Mouse (Mus musculus): ENCODE measurements around the gene 2300002M23Rik.

2300002M23Rik gene

GRCm38 (mm10) chr17:35556186-35556765 lies 11.0 kb upstream of the 2300002M23Rik start:
- no peak for DNase-seq (ENCODE audit: low spot score in 2 of 2)

GRCm38 (mm10) chr17:35556812-35557211 lies 10.4 kb upstream of the 2300002M23Rik start:
- DNase-seq (ENCODE audit: low spot score in 2 of 2) = peak in 1 of 2 experiments; percentile 26

GRCm38 (mm10) chr17:35557351-35557750 lies 9.9 kb upstream of the 2300002M23Rik start:
- DNase-seq (ENCODE audit: low spot score in 2 of 2) = no peak

- no peak for DNase-seq (ENCODE audit: low spot score in 2 of 2)
Measured at GRCm38 (mm10) chr17:35558216-35558615, 9.0 kb upstream of the 2300002M23Rik start.

DNA sequence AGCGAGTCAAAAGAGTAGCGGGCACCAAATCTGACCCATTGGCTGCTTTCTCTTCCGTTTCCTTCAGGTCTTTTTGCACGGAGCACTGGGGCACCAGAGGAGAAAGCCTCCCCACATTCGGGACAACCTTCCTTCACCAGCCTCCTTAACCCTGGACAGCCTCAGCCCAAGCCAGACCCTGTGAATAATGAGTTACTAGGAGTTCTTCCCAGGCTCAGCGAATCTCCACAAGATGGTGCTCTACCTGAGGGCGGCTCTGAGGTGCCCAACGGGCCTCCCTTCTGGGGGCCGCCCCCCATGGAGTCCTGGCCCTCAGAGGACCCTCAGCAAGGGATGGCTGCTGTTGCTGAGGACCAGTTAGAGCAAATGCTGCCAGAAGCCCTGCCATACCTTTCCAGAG lies 517 bp downstream of the 2300002M23Rik start:
- no peak for DNase-seq (ENCODE audit: low spot score in 2 of 2)

GRCm38 (mm10) chr17:35569091-35569944 lies 2.1 kb downstream of the 2300002M23Rik start:
- no peak for DNase-seq (ENCODE audit: low spot score in 2 of 2)

- DNase-seq (ENCODE audit: low spot score in 2 of 2) = no peak
Measured at GRCm38 (mm10) chr17:35570836-35571235, 3.6 kb downstream of the 2300002M23Rik start.

GRCm38 (mm10) chr17:35571477-35571876 lies 4.2 kb downstream of the 2300002M23Rik start:
- no peak for DNase-seq (ENCODE audit: low spot score in 2 of 2)

GRCm38 (mm10) chr17:35578211-35578610 lies 11.0 kb downstream of the 2300002M23Rik start:
- peak; percentile 61 to 79 for DNase-seq (ENCODE audit: low spot score in 2 of 2)

DNA sequence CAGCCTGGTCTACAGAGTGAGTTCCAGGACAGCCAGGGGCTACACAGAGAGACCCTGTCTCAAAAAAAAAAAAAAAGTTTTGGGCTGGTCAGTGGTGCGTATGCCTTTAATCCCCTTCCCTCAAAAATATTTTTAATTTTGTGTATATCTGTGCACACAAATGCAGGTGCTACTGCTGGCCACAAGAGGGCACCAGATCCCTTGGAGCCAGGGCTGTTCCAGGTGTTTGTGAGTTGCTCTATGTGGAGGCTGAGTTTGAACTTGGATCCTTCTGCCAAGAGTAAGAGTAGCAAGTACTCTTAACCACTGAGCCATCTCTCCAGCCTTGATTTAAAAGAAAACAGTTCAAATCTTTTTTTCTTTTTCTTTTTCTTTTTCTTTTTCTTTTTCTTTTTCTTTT lies 15.7 kb downstream of the 2300002M23Rik start:
- no peak for DNase-seq (ENCODE audit: low spot score in 2 of 2)

DNA sequence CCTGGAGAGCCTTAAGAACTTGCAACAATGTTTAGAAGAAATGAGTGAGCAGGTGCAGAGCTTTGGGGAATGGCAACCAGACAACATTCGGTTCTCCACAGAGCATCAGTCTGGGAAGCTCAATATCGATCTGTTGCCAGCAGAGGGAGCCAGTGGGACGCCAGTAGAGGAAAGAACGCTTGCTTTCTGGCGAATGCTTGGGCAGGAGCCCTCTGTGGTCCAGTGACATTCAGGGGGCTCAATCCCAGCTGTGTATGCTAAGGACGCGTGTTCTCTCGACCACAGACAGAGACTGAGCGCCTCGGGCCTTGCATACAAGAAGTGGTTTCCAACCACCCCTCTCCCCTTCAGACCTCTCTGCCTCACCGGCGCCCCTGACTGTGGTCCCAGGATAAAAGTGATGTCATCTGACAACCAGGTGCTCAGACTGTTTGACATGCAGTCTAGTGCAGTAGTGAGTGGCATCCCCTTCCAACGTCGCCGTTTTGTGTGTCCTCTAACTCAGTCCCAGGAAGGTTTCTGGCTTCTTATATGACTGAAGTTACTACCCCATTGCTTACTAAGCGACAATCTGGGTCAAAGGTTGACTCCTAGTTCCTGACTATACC lies 17.2 kb downstream of the 2300002M23Rik start:
- peak; percentile 68 to 85 for DNase-seq (ENCODE audit: low spot score in 2 of 2)

GRCm38 (mm10) chr17:35587291-35587690 lies 20.0 kb downstream of the 2300002M23Rik start:
- DNase-seq (ENCODE audit: low spot score in 2 of 2) = no peak

- DNase-seq (ENCODE audit: low spot score in 2 of 2) = no peak
Measured at GRCm38 (mm10) chr17:35588387-35588786, 21.1 kb downstream of the 2300002M23Rik start.

DNA sequence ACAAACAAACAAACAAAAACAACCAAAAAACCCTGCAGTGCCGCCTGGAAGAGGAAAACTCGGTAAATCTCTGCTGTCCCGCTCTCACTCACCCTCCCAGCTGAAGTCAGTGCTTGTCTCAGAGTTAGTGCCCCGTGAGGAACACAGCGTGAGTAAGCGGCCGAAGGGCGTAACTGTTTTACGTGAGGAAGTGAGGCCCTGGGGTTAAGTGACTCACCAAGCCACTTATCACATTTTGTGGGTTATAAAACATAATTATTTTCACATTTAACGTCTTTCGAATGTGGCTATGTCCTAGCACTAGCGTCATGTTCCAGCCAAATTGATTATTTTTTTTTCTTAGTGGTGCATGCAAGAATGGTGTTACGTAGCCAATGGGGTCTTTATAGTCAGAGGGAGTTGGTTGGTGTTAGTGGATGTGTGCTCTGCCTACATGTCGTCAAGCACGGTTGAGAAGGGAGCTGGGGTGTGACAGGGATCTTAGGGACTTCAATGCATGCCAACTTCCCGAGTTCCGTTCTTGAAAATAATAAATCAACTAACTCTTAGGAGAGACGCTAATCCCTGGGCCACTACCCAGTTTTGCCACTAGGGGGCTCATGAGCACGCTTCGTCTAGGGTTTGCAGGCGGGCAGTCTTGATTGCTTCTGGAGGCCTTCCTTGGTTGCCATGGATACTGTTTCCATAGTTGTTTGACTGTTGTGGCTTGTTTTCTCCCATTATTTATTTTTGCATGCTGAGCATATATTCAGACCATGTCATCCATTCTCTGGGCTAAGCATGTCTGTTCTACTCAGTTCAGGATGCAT lies 23.4 kb downstream of the 2300002M23Rik start:
- DNase-seq (ENCODE audit: low spot score in 2 of 2) = peak; percentile 67 to 89

DNA sequence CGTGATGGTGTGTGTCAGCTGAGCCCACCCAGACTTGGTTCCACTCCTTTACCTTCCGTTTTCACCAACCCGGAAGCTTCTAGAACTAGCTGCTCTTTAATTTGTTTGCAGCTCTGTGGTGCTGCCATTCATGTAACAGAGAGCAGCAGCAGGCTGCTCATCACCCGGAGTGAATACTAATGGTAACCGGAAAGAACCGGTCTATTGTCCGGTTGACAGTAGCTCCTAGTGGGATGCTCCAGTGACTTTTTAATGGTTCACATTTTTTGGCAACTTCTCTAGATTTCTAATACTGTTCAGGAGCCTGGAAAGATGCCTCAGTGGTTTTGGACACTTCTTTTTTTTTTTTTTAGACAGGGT lies 23.9 kb downstream of the 2300002M23Rik start:
- DNase-seq (ENCODE audit: low spot score in 2 of 2) = no peak

DNA sequence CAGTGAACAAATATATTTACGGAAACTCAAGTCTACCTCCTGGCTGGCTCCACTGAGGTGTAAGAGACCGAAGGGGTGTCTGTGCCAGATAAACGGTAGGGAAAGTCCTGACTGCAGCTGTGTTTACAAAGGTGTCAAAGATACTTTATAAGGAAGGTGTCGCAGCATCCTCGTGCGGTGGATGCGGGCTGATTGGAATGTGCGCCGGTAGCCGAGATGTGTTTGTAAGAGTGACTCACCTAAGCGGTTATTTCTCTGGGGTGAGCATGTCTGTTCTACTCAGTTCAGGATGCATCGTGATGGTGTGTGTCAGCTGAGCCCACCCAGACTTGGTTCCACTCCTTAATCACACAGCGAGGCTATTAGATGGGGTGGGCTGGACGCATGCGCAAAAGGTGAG lies 24.5 kb downstream of the 2300002M23Rik start:
- no peak for DNase-seq (ENCODE audit: low spot score in 2 of 2)

DNA sequence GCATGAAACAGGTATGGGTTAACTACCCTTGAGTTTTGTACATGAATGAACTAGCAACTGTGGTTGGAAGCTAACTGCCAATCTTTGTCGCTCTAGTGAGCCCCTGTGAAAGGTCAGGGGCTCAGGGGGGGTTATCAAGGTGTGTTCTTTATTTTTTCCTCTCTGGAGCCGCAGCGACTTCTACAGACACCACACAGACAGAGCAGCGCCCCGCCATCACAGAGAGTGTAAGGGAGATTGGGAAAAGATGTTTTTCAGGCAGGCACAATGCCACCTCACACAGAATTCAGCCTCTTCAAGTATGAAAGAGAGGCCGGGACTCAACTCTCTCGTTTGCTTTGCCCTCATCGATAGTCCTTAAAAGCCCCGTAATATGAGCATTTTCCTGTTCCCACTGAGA lies 24.9 kb downstream of the 2300002M23Rik start:
- no peak for DNase-seq (ENCODE audit: low spot score in 2 of 2)

DNA sequence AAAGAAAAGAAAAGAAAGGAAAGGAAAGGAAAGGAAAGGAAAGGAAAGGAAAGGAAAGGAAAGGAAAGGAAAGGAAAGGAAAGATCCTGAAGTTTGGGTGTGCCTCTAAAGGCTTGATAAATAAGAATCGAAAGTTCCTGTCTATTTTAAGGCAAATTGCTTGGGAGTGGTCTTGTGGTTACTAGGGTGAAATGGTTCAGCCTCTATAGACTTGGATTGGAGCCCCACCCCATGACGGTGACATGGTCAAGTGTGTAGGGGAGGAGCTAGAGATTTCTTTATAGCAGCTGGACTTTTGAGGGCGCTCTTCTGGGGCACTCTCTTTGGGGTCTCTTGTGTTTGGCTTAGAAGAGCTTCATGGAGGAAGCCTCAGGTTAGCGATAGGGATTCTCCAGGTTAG lies 26.5 kb downstream of the 2300002M23Rik start:
- DNase-seq (ENCODE audit: low spot score in 2 of 2) = no peak

DNA sequence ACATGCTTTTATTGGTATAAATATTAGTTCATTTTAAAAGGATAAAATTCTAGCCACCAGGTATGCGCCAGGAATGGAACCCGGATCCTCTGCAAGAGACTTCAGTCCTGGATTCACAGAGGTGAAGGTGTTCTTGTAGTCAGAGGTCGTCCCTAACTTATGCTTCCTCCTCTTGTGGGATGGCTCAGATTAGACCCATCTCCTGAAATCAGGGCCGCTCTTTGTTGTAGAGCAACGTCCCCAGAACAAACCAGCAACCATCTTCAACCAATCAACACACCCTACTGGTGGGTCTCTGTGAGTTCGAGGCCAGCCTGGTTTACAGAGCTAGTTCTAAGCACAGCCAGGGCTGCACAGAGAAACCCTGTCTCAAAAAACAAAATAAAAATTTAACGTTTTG lies 27.2 kb downstream of the 2300002M23Rik start:
- no peak for DNase-seq (ENCODE audit: low spot score in 2 of 2)

DNA sequence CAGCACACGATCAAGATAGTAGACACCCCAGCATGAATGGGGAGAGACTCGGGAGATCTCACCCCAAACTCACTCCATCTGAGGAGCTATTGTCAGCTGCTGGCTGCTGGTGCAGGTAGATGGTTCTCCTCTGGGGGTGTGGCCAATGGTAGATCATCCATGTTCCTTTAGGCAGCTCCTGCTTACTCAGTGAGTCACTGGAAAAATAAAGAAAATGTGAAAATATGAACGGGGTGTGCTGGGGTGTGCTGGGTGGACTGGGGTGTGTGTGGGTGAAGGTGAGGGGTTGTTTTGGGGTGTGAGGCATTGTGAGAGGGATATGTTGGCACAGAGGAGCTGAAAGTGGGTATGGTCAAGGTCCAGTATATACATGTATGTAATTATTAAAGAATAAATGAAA lies 30.1 kb downstream of the 2300002M23Rik start:
- no peak for DNase-seq (ENCODE audit: low spot score in 2 of 2)

GRCm38 (mm10) chr17:35601249-35601648 lies 34.0 kb downstream of the 2300002M23Rik start, which contains the start of gene Sfta2:
TSS of gene Sfta2 (plus strand) at chr17:35601549.
- no peak for DNase-seq (ENCODE audit: low spot score in 2 of 2)
